Mouse (Mus musculus) olfactory bulb, adult 2 months (tissue): ENCODE measurements around the gene Nol8.

Experiments used
- CTCF ChIP-seq: fragments of 200-500 bp; IDR thresholded peaks from 2 replicates; pipeline ENCODE4 v1.5.1; 2012; ENCODE audit warnings: low read depth, mild to moderate bottlenecking, low read length, moderate library complexity; ENCODE audit not compliant: insufficient read depth
- POLR2A ChIP-seq: fragments of 200-500 bp; IDR thresholded peaks from 2 replicates; pipeline ENCODE4 v1.6.1; 2012; ENCODE audit warnings: mild to moderate bottlenecking, low read depth, low read length, moderate library complexity; ENCODE audit not compliant: insufficient read depth

DNA sequence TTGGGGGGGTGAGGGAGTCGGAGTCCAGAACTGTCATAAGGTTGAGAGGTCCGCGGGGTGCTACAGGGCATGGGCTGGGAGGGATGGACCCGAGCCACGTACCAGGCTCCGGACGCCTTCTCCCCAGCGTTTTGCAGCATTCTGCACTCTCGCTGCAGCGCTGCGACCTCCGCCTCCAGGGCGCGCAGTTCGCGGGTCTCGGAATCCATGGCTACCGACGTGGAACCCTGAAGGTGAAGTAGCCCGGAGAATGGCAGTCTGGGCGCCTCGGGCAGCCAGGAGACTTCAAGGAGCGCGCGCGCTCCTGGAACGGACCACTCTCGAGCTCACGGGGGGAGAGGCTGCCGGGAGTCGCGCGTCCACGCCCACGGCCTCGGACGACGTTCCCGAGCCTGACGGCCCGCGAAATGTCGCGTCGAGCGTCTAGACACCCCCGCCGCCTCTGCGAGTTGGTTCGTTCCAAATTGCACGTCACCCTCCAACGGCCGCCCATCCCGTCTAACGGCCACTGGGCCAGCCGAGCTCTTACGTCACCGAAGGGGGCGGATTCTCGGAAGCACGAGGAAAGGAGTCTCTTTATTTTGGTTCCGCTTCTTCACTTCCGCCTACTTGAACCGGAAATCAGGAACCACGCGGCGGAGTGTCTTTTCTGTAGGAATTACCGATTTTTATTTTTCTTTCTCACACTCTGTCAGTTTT, at the start of gene Nol8, which contains the start of gene Cenpp:
- no peak for TF ChIP-seq CTCF
- TF ChIP-seq POLR2A: no peak
